Mouse (Mus musculus) kidney, adult 9 months (tissue): Measurements from ENCODE around the gene Gm21988.

ENCODE experiments used
- DNase-seq: peaks from one replicate; pipeline ENCODE4 v3.0.0; 2022

Gene Gm21988

DNA sequence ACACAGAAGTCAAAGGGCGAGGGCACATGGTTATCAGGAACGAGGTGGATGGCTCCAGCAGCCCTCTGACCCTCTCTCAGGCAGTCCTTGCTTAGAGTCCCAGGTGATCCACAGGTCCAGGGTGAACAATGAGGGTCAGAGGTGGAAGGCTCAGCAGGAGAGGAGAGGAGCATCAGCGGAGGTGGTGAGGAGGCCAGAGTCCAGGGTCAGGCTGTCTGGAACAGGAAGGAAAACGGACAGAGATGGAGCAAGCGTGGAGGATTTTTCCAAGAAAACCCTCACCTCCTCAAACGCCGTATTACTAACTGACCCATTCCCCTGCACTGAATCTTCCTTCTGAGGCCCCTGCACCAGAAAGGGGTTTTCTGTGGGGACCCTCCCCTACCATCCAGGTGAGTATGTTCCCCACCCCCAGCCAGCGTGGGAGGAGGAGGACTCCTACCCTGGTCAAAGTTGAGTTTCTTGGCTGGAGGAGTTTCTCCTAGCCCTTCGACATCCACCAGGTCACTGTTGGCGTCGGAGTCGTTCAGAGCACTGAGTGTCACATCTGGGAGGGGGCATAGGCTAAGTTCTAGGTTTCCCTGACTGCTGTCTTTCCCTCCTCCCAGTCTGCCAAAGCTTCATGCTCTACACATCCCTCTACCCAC, 4.3 kb downstream of the Gm21988 start:
- peak; percentile 77 for DNase-seq

GRCm38 (mm10) chr11:70234497-70234896, 5.1 kb downstream of the Gm21988 start:
- no peak for DNase-seq

GRCm38 (mm10) chr11:70234037-70234436, 5.6 kb downstream of the Gm21988 start:
- DNase-seq = peak; percentile 21

GRCm38 (mm10) chr11:70233016-70233415, 6.6 kb downstream of the Gm21988 start:
- DNase-seq = peak; percentile 17

GRCm38 (mm10) chr11:70232546-70232945, 7.1 kb downstream of the Gm21988 start:
- peak; percentile 51 for DNase-seq

- peak; percentile 81 for DNase-seq
Measured at GRCm38 (mm10) chr11:70230239-70230727, 9.3 kb downstream of the Gm21988 start.

DNA sequence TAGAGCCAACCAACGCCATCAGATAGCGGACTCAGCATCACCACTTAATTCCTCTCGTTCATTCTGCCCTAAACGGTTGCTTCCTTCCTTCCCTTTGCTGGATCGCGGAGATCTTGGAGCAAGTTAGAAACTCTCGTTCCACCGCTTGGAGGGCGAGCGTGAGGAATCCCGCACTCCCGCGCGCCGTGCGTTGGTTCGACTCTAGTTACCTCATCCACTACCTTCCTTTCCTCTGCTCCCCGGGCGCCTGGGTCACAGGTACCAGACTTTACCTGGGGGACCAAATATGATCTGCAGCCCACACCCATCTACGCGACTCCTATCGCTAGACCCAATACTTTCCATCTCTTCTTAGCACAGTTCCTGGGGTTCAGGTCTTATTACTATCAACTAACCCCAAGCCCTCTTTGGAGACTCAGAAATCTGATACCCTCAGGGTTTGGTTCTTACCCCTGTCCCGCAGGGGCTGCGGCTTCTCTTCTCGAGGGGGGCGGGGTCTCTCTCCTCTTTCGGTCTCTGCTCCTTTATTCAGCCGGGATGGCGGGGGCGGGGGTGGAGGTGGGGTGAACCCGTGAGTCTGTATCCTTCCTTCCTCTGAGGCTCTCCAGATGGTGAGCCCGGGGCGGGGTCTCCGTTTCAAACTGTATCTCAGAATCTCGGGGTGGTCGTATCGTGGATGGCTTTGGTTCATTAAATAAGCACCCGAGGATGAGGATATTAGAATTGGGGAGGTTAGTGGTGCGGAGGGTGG, 10.2 kb downstream of the Gm21988 start, which contains the start of gene Bcl6b:
TSS of gene Bcl6b (minus strand) at position 539 of the 751 bp plus-strand sequence.
- no peak for DNase-seq

DNA sequence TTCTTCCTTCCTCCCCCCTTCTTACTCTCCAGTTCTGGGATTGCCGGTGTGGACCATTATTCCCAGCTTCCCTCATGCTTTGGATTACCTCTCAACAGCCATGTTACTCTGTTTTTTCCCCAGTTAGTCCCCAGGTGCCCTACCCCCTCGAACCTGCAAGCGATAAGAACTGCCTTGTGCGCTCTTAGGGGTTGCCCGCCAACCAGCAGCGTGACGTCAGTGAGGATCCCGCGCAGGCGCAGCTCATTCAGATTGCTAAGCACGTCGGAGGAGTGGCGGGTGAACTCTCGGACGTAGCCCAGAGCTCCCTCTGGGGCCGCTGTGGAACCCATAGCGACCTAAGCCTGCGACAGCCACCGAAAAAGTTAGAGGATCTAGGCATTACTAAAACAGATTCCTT, 10.8 kb downstream of the Gm21988 start:
- peak; percentile 87 for DNase-seq

DNA sequence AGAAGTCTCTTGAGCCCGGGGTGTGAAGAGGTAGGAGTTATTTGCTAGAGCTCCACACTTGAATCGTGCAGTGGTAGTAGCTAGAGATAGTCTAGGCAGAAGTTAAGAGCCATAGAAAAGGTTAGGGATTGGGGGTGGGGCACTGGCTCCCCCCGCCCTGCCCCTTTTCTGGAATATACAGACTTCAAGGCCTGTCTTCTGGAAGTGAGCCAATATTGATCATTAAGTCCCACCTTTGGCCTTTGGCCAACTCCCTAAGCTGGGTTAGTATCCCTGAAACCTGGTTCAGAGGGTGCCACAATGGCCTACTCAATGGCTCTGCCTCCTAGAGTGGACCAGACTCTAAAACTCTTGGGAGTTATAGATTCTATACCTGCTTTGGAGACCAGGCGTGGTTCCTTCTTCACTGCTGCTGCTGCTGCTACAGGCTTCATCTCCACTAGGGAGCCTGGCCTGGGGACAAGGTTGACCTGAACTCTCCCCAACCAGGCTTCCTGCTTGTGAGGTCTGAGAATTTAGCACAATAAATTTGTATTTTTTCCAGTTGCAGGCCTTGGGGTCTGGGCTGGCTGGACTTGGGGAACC, 11.9 kb downstream of the Gm21988 start:
- DNase-seq = peak; percentile 27

- no peak for DNase-seq
Measured at GRCm38 (mm10) chr11:70227126-70227525, 12.5 kb downstream of the Gm21988 start.

GRCm38 (mm10) chr11:70226602-70226890, 13.1 kb downstream of the Gm21988 start:
- DNase-seq = peak; percentile 61

- peak; percentile 26 for DNase-seq
Measured at GRCm38 (mm10) chr11:70225798-70226601, 13.6 kb downstream of the Gm21988 start.

DNA sequence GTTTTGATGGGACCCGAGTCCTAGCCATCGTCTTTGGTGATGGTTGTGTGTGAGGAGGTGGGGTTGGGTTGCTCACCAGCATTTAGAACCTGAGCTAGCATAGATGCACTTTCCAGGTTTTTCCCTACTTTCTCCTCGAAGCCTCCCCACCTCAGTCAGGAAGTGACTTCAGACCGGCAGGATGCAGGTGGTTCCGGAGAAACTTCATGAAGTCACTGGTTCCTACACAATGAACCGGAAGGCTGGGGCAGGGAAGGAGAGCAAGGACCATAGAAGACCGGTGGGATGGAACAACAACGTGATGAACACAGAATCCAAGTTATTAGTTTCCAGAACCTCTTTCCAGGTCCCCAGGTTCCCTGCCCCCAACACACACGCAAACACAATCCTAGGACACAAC, 15.9 kb downstream of the Gm21988 start:
- peak; percentile 65 for DNase-seq

DNA sequence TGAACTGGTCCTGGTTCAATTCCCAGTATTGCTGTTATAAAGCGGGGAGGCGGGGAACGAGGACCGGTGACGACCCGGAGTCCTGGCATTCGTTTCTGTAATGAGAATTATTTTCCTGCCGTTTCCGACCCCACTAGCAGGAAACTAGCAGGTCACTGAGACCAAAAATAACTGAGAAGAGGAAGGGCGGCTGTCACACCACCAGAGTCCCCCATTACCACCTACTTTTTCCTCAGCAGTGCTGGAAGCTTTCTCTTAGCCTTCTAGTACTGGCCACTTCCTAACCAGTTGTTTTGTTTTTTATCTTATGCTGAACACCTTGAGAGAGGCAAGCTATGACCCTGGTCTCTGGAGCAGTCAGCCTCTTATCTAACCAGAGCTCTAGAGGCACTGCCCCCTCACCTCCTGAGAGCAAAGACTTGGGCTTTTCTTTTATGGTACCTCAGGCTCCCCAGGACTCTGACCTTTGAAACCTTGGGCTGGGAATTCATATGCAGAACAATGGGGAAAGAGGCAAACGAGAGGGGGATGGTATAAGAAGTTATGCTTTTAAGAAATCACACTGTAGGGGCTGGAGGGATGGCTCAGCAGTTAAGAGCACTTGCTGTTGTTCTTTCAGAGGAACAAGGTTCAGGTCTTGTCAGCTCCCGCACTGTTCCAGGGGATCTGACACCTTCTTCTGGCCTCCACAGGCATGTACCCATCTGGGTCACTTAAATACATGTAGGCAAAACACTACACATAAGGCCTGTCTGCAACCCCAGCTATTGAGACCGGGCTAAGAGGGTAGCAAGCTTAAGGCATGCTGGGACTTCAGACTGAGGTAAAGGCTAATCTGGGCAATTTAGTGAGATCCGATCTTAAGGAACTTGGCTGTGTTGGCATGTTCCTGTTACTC, 17.8 kb downstream of the Gm21988 start:
- peak; percentile 85 for DNase-seq

- DNase-seq = peak; percentile 99
Measured at GRCm38 (mm10) chr11:70220731-70221602, 18.7 kb downstream of the Gm21988 start, which contains the start of gene Slc16a13. Gene Slc16a13, minus strand, starts transcription at chr11:70221064.

DNA sequence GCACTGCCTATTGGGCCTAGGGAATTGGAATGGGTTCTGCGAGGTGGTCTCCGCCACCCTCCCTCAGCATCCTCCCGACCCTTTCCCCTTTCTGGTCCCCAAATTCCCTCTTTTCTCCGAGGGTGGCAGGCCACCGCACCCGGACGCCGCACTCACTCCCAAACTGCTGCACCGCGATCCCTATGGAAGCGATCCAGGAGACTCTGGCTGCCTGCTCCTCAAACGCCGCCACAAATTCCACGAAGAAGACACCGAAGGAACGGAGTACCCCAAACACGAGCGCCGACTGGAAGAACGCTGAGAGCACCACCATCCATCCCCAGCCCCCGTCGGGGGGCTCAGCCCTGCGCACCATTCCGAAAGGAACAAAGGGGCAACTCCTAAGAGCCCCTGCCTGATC, 19.3 kb downstream of the Gm21988 start:
- peak; percentile 36 for DNase-seq

DNA sequence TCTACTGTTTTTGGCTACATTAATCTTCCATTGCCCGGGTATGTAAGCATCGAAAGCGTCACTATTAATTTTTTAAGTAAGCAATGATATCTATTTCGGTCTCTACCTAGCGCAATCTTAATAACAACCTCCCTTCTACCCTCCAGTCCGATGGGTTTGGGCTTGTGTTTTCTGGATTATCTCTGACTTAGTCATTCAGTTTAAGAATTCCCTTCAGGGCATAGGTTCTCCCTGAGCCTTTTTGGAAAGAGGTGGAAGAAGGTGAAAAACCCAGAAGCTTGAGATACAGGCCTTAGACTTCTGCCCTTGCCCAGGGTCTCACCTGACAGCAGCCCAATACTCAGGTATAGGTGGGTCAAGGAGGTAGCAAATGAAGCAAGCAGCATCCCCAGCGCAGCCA, 19.8 kb downstream of the Gm21988 start:
- DNase-seq = no peak

DNA sequence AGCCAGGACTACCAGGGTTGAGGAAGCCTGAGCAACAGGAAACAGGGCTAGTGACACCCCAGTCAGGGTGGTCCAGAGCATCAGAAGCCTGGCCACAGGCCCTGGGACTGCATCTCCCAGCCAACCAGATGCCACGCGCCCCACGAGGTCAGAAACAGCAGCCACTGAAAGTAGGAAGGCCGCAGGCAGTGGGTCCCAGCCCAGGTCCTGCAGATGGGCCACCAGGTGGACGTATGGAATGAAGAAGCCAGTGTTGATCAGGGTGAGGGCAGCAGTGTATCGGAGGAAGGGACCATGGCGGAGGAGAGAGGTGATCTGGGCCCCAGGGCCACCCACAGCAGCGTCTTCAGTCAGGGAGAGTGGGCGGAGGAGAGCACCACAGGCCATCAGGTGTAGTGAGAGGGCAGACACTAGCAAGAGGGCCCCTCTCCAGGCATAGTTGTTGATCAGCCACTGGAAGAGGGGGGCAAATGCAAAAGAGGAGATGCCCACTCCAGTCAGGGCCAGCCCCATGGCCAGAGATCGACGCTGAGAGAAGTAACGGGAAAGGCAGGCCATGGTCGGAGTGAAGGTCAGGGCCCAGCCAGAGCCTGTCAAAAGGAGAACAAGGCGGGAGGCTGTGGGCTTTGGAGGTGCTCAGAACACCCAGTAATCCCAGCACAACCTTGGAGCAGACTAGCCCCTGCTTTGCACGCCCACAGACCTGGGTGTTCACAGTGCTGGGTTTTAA, 20.7 kb downstream of the Gm21988 start:
- peak; percentile 51 for DNase-seq

GRCm38 (mm10) chr11:70218039-70218438, 21.6 kb downstream of the Gm21988 start:
- peak; percentile 92 for DNase-seq

- peak; percentile 13 for DNase-seq
Measured at GRCm38 (mm10) chr11:70216103-70216502, 23.5 kb downstream of the Gm21988 start.
